Mouse (Mus musculus): ENCODE results near the gene Ubn2.

- no peak for TF ChIP-seq CTCF (IDR thresholded peaks at IDR 0.05; ENCODE audit: low read depth, low read length)
- TF ChIP-seq POLR2A (IDR thresholded peaks at IDR 0.05; ENCODE audit: extremely low read depth, insufficient read depth, low read length), result no peak
Observed at GRCm38 (mm10) chr6:38453049-38453448, 19.3 kb downstream of the Ubn2 start.
